Mouse (Mus musculus) heart, embryonic 15.5 days (tissue): ENCODE results near the gene Cacna1c. TPM values are rescaled to one million over a fixed set of nuclear protein-coding genes. Genes with fewer than 3 reads are reported as not detected.

Experiments
- ATAC-seq: fragments of 200-750 bp; cut with Nextera tagmentation; replicated peaks from 2 replicates; pipeline ENCODE4 v1.8.0; 2017; ENCODE audit warnings: low read depth, moderate TSS enrichment; ENCODE audit not compliant: insufficient number of reproducible peaks, insufficient read depth, low FRiP score
- H3K27ac ChIP-seq: fragments of 300-500 bp; sonication (generic); 2 replicates; pipeline ENCODE4 v1.5.1; 2015; ENCODE audit warnings: mild to moderate bottlenecking, inconsistent platforms
- H3K27me3 ChIP-seq: fragments of 300-500 bp; sonication (generic); 2 replicates; pipeline ENCODE4 v1.6.1; 2015; ENCODE audit warnings: inconsistent platforms
- H3K36me3 ChIP-seq: fragments of 300-500 bp; sonication (generic); 2 replicates; pipeline ENCODE4 v1.6.1; 2015; ENCODE audit warnings: mild to moderate bottlenecking, inconsistent platforms
- H3K4me1 ChIP-seq: fragments of 300-500 bp; sonication (generic); replicated peaks from 2 replicates; pipeline ENCODE4 v1.6.1; 2015; ENCODE audit warnings: inconsistent platforms
- H3K4me2 ChIP-seq: fragments of 300-500 bp; sonication (generic); 2 replicates; pipeline ENCODE4 v1.6.1; 2015; ENCODE audit warnings: inconsistent platforms, mild to moderate bottlenecking, moderate library complexity
- H3K4me3 ChIP-seq: fragments of 300-500 bp; sonication (generic); 2 replicates; pipeline ENCODE4 v1.5.1; 2015; ENCODE audit warnings: mild to moderate bottlenecking, inconsistent platforms
- H3K9ac ChIP-seq: fragments of 300-500 bp; sonication (generic); 2 replicates; pipeline ENCODE4 v1.6.1; 2015; ENCODE audit warnings: mild to moderate bottlenecking, inconsistent platforms
- H3K9me3 ChIP-seq: fragments of 300-500 bp; sonication (generic); replicated peaks from 2 replicates; pipeline ENCODE4 v1.6.1; 2016; ENCODE audit warnings: inconsistent platforms
- WGBS: fragments of 180-500 bp; shearing (Covaris S2); methylation state at CpG from one replicate; pipeline ENCODE4 v1.1.7; 2015; ENCODE audit warnings: mixed read lengths; 5-methylcytosine and 5-hydroxymethylcytosine counted together
- polyA plus RNA-seq: library from polyadenylated mRNA; unstranded; fragments of >200 nt; fragmentation: Nextera tagmentation; extraction: Ambion mirVana; gene quantifications from 2 replicates; pipeline ENCODE4 v1.2.1, GENCODE M21; 2015

The Cacna1c gene
- polyA plus RNA-seq, 1 experiment from 2014 or later: 65.3 TPM

DNA sequence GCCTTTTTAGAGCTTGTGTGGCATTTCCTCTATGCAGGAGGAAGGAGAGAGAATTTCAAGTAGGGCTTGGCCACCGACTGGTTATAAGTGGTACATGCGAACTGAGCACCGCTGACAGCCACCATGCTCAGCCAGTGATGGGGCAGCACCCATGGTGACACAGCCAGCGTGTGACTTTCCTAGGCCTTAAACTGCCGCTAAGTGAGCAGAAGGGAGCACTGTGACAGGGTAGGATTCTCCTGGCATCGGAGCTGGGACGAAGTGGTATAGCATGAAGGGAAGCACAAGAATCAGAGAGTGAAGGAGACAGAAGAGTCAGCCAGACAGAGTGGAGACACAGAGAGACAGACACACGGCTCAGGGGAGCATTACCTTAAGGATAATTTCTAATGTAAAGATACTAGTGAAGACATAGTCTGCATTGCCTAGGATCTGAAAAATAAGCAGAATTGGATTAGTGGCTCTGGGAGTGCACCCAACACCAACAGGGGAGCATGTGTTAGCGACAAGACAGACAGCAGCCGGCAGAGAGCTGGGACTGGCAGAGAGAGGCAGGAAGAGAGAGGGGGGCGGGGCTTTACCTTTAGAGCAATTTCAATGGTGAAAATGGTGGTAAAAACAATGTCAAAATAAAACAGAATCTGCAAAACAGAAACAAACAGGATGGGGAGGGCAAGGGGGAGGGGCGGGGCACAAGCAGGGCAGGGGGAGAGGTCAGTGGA, 522.1 kb downstream of the Cacna1c start:
- Histone ChIP-seq H3K36me3 (peaks cover 49% of the 10 kb centered on the region), H3K9me3 (no peaks in the 10 kb centered on the region), H3K27ac (no peak overlapping the region), H3K4me3 (no peak overlapping the region), H3K4me1 (no peaks in the 10 kb centered on the region), H3K27me3 (no peaks in the 10 kb centered on the region), H3K9ac (no peak overlapping the region), H3K4me2 (no peak overlapping the region)
- 77% methylated on average over 12 of the region's 12 CpGs for WGBS
- ATAC-seq: no peak

DNA sequence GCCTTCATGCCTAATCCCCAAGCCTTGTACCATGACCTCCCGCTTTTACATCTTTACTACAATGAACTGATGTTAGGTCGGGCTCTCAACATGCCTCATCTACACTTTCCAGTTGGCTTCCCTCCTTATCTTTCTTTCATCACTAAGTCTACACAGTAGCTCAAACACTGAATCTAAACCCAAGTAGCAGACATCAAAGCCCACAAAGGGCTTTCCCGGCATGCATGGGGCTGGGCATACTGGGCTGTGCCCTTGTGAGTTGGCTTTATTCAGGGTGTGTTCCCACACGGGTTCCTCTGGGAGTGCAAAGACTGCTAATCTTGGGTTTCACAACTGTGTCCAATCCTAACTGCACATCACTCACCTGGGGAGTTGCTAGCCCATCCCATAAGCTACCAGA, 542.9 kb downstream of the Cacna1c start:
- Histone ChIP-seq H3K27me3 (no peaks in the 10 kb centered on the region), H3K27ac (no peak overlapping the region), H3K4me3 (no peak overlapping the region), H3K4me1 (no peaks in the 10 kb centered on the region), H3K4me2 (no peak overlapping the region), H3K9ac (no peak overlapping the region), H3K36me3 (peaks cover 76% of the 10 kb centered on the region), H3K9me3 (no peaks in the 10 kb centered on the region)
- 82% methylated on average over 4 of the region's 4 CpGs for WGBS
- no peak for ATAC-seq

DNA sequence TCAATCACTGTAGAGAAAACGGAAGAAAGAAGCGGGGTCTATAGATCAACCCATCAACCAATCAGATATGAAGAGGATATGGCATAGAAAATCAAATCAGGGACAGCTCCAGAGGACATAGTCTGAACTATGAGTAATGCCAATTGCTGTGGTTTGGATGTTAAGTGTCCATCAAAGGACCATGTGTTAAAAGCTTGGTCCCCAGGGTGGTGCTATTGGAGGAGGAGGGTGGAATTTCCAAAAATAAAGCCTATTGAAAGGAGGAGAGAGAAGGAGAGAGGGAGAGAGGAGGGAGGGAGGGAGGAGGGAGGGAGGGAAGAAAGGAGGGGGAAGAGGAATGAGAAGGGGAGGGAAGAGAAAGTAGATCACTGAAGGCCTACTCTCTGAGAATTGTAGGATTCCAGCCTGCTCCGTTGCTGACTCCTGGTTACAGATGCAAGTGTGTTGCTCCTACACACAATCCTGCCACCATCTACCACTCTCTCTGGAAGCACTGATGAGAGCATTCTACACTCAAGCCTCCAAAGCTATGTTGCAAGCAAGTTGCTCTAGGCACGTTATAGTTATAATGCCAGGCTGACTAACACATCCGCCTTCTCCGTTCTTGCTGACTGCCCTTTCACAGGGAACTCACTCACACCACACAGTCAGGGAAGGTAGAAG, 547.0 kb downstream of the Cacna1c start:
- 89% methylated on average over 6 of the region's 6 CpGs for WGBS
- no peaks in the 10 kb centered on the region for H3K4me1 ChIP-seq
- no peaks in the 10 kb centered on the region for H3K9me3 ChIP-seq
- H3K27ac ChIP-seq: no peak overlapping the region
- no peak overlapping the region for H3K4me2 ChIP-seq
- H3K4me3 ChIP-seq: no peak overlapping the region
- ATAC-seq: no peak
- no peaks in the 10 kb centered on the region for H3K27me3 ChIP-seq
- H3K36me3 ChIP-seq: peaks cover 49% of the 10 kb centered on the region
- no peak overlapping the region for H3K9ac ChIP-seq

DNA sequence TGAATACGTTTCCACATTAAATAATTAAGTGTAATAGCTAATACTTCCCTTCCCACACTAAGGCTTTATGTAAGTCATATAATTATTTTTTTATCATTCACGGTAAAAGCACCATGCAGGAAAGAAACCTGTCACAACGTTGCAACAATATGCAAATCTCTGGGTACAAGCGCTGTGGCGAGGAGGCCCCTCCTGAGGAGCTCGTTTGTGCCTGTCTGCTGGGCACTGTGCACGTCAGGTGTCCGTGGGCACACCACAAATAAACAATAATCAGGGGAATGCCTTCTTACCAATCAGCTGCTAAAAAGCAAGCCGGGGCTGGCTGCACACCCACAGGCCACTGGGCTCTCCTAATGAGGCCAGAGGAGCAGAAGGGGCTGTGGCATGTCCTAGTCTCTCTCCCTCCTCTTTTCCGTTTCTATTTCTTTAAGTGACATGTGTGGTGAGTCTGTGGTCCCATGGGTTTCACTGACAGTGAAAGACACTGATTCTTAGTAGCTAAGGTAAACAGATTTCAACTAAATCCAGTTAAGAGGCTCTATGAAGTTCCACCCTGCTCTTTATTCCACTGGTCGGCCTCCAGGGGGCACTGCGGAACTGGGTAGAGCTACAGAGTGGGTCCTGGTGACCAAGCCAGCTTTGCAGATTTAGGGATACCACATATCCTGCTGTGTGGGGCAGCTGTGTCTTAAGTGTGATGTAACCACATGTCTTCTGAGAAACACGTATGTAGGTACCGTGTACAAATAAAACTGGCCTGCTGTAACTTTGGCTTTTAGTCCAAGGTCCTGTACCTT, 549.8 kb downstream of the Cacna1c start:
- H3K36me3 ChIP-seq: peaks cover 32% of the 10 kb centered on the region; the same call in 1 of the 2 replicates
- H3K4me1 ChIP-seq: no peaks in the 10 kb centered on the region
- no peak overlapping the region for H3K4me3 ChIP-seq
- H3K27me3 ChIP-seq: no peaks in the 10 kb centered on the region
- no peak overlapping the region for H3K4me2 ChIP-seq
- 0 out of 2 replicates have a peak, but pooled peaks have one; percentile 12 for ATAC-seq
- H3K9me3 ChIP-seq: no peaks in the 10 kb centered on the region
- WGBS: 58% methylated on average over 14 of the region's 14 CpGs
- no peak overlapping the region for H3K9ac ChIP-seq
- no peak overlapping the region for H3K27ac ChIP-seq

DNA sequence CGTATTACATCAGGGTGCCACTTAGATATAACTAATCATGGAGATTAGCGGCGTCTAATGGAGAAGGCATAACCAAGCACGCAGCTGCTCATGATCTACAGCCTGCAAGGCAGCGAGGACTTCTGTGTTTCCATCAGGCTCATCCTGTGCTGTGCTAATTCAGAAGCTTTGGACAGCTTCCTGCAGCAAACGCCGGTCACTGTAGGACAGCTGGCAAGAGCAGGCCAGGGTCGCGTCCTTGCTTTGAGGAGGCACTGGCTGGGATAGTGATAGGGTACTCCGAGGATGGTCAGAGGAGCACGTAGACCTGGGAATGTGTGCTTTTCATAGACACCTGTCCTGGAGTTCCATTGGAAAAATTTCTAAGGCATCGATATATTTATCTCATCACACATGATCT, 551.4 kb downstream of the Cacna1c start:
- no peak overlapping the region for H3K9ac ChIP-seq
- H3K27ac ChIP-seq: no peak overlapping the region
- no peaks in the 10 kb centered on the region for H3K27me3 ChIP-seq
- 71% methylated on average over 12 of the region's 12 CpGs for WGBS
- H3K4me2 ChIP-seq: no peak overlapping the region
- no peak overlapping the region for H3K4me3 ChIP-seq
- no peaks in the 10 kb centered on the region for H3K9me3 ChIP-seq
- no peak for ATAC-seq
- H3K36me3 ChIP-seq: 0 out of 2 replicates have a peak, but pooled peaks cover 20% of the 10 kb centered on the region
- H3K4me1 ChIP-seq: no peaks in the 10 kb centered on the region

DNA sequence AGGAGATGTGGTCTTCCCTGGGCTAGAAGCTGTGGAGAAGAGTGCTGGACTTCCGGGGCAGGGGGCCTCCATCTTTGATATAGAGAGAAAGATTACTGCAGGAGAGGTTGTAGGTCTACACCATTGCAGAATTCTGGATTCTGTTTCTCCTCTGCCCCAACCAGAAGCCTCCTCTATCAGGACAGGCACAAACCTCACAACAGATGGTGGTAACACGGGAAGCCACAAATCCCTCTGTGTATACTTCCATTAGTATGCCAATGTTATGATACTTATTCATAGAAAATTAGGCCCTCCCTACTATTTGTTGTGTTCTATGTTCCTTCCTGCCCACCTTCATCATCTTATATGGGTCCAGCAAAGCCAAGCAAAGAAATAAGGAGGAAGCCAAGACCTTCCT, 552.7 kb downstream of the Cacna1c start:
- Histone ChIP-seq H3K4me3 (no peak overlapping the region), H3K27ac (no peak overlapping the region), H3K36me3 (peaks cover 28% of the 10 kb centered on the region), H3K4me1 (no peaks in the 10 kb centered on the region), H3K27me3 (no peaks in the 10 kb centered on the region), H3K4me2 (no peak overlapping the region), H3K9me3 (no peaks in the 10 kb centered on the region), H3K9ac (no peak overlapping the region)
- WGBS: 73% methylated on average over 2 of the region's 2 CpGs
- no peak for ATAC-seq

DNA sequence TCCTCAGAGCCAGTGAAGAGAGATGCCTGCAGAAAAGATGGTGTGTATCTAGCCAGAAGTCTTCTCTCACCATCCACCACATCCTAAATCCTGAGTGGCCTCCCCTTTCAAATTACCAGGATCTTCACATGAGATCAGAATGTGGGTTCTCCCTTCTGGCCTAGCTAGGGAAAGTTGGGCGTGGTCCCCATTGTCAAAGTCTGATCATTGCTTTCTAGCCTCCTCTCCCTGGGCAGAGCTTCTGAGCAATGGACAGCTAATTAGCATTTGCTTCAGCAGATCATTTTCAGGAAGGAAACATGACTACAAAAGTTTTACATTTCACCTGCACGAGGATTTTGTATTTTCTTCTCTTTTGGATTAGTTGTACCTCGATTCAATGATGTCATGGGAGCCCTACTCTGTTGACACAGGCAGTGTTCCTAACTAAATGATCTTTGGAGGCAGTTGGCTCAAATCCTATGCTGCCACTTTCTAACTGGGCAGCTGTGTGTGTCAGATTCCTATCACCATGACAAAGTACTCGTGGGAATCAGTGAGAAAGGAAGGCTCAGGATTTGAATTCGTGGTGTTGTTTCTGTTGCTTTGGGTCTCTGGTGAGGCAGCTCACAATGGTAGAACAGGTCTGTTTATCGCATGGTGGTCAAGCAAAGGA, 554.4 kb downstream of the Cacna1c start:
- no peak for ATAC-seq
- Histone ChIP-seq H3K4me2 (no peak overlapping the region), H3K27me3 (no peaks in the 10 kb centered on the region), H3K9me3 (peaks cover 3% of the 10 kb centered on the region; the same call in 1 of the 2 replicates), H3K4me1 (no peaks in the 10 kb centered on the region), H3K4me3 (no peak overlapping the region), H3K36me3 (peaks cover 45% of the 10 kb centered on the region), H3K27ac (no peak overlapping the region), H3K9ac (no peak overlapping the region)
- 65% methylated on average over 6 of the region's 6 CpGs for WGBS

DNA sequence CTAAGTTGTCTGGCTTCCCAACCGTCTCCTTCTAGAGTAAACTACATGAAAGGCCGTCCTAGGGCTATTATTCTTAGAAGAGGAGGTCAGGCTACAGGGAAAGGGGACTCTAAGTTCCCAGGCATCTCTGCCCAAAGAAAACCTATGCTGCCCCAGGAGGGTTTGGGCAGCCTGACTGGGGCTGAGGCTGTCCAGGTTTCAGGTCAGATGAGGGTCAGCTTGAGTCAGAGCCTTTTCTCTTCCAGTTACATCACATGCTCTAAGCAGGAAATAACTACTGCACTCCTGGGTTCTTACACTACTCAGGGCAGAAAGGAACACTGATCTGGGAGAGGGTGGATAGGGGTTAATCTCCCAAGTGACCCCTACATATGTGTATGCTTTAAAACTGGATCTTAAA, 556.4 kb downstream of the Cacna1c start:
- no peak overlapping the region for H3K4me3 ChIP-seq
- no peak overlapping the region for H3K4me2 ChIP-seq
- H3K36me3 ChIP-seq: peaks cover 48% of the 10 kb centered on the region
- no peaks in the 10 kb centered on the region for H3K27me3 ChIP-seq
- H3K27ac ChIP-seq: no peak overlapping the region
- no peaks in the 10 kb centered on the region for H3K4me1 ChIP-seq
- no peak for ATAC-seq
- no peak overlapping the region for H3K9ac ChIP-seq
- WGBS: 72% methylated on average over 2 of the region's 2 CpGs
- H3K9me3 ChIP-seq: peaks cover 3% of the 10 kb centered on the region; the same call in 1 of the 2 replicates

DNA sequence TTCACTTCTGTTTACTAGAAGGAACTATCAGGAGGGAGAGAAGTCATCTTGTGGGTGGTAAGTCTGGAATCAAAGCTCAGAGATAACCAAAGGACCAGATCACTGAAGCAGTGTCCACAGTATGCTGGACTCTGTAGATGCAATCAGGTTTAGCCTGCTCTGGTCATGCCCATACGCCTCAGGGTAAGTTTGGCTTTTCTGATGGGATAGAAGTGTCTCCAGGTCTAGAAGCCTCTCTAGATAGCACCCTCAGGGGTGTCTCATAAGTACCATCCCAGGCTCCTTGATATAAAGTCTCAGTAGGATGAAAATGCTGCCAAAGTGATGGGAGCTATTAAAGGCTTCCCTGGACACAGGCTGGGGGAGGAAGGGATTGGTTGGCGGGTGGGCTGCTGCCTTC, 557.3 kb downstream of the Cacna1c start:
- peaks cover 3% of the 10 kb centered on the region; the same call in 1 of the 2 replicates for H3K9me3 ChIP-seq
- no peak overlapping the region for H3K27ac ChIP-seq
- WGBS: 94% methylated on average over 2 of the region's 2 CpGs
- H3K4me2 ChIP-seq: no peak overlapping the region
- H3K4me3 ChIP-seq: no peak overlapping the region
- H3K4me1 ChIP-seq: no peaks in the 10 kb centered on the region
- peaks cover 43% of the 10 kb centered on the region for H3K36me3 ChIP-seq
- no peaks in the 10 kb centered on the region for H3K27me3 ChIP-seq
- ATAC-seq: no peak
- H3K9ac ChIP-seq: no peak overlapping the region

DNA sequence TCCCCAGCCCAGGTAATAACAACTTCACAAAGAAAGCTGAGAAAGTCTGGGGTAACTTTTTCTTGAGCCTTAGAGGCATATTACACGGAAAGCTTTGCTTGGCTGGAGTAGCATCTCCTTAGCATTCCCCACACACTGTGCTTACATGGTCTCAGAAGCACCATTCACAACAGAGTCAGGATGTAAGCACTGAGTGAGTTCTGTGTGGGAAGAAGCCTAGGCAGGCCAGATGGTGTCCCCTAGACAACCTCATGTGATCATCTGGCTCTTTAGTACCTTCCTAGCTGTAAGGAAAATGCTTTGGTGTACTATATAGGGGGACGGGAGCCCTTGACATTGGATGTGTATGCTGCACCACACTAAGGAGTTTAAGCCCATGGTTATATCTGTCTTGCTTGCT, 563.7 kb downstream of the Cacna1c start:
- no peak overlapping the region for H3K9ac ChIP-seq
- no peaks in the 10 kb centered on the region for H3K27me3 ChIP-seq
- no peak overlapping the region for H3K27ac ChIP-seq
- no peak for ATAC-seq
- no peaks in the 10 kb centered on the region for H3K9me3 ChIP-seq
- H3K36me3 ChIP-seq: peaks cover 31% of the 10 kb centered on the region
- H3K4me3 ChIP-seq: no peak overlapping the region
- H3K4me2 ChIP-seq: no peak overlapping the region
- no peaks in the 10 kb centered on the region for H3K4me1 ChIP-seq
- WGBS: 87% methylated on average over 2 of the region's 2 CpGs

DNA sequence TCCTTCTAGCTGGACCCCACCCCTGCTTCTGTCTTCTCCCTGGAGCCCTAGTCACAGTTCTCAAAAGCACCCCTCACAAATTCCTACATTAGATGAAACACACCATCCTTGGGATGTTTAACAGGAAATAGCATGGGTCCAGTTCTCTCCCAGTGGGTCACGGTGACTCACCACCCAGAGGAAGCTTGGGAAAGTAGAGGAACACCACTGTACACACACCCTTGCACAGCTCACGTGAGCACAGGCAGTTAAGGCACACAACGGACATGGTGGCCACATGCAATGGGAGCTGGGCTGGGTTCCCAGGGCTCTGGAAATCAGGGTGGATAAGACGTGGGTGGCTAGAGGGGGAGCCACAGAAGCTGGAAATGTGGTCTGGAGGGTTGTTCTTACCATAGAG, 566.2 kb downstream of the Cacna1c start:
- no peak overlapping the region for H3K4me3 ChIP-seq
- H3K4me2 ChIP-seq: no peak overlapping the region
- peaks cover 24% of the 10 kb centered on the region; the same call in 1 of the 2 replicates for H3K36me3 ChIP-seq
- no peaks in the 10 kb centered on the region for H3K9me3 ChIP-seq
- no peak overlapping the region for H3K9ac ChIP-seq
- WGBS: 73% methylated on average over 4 of the region's 4 CpGs
- no peak for ATAC-seq
- H3K4me1 ChIP-seq: no peaks in the 10 kb centered on the region
- H3K27ac ChIP-seq: no peak overlapping the region
- H3K27me3 ChIP-seq: no peaks in the 10 kb centered on the region
